Mouse (Mus musculus): ENCODE measurements around the gene Tmem26.
"Not testable (repeated sequence)": the region's sequence is repeated elsewhere in the genome, so short reads cannot be mapped to it uniquely, and the experiment has no call there.

Gene Tmem26

DNA sequence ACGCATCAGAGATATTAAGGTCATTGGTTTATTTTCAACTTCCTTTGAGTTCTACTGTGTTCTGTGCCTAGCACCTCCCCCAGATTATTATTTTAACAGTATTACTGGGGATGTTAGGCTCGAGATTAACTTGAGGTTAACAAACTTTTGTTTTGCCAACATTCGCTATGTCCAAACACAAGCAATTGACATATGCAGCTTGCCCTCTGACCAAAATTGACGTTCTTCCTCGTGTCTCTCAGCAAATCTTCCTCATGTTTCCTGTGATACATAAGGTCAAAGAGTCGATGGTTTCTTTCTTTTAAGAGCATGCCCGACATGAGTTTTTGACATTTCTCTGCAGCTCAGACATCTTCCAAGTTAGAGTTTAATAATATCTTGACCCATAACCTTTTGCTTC, 13.9 kb downstream of the Tmem26 start:
- POLR2A ChIA-PET: no interaction called here

DNA sequence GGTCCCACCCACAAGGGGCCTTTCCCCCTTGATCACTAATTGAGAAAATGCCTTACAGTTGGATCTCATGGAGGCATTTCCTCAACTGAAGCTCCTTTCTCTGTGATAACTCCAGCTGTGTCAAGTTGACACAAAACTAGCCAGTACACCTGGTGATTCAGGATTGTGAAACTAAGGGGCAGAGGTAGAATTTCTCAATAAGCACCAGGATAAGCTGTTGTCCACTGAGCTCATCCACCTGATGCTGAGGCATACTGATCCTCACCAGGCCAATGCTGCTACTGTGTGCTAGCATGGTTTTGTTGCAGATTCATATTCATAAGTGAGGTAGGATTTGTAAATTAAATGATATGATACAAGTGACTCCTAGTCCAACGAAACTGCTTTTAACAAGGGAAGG, 15.5 kb downstream of the Tmem26 start:
- CTCF ChIA-PET: not testable (repeated sequence)

More for the DNA sequence above, 13.9 kb downstream of the Tmem26 start:
- CTCF ChIA-PET: no interaction called here

DNA sequence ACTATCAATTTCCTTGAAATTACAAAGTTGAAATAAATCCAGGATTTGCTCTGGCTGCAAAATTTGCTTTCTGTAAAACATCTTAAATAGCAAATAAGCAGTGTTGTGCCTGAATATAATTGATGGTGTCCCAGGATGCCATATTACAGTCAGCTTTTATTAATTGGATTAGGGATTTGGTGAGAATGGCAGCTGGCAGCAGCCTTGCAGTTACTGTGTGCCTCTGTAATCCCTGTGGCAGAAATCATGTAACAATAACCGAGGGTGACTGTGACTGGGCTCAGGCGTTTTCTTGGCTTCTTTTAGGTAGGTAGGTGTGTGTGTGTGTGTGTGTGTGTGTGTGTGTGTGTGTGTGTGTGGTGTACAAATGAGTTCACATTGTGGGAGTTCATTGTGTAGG, 16.8 kb downstream of the Tmem26 start:
- ChIA-PET CTCF (interaction anchor here in 1 of 4 experiments (0.5 kb wide), 1 partner anchor 343 kb away, joined by 5 read pairs; no protein-coding TSS in a partner anchor), POLR2A (interaction anchor here in 1 of 4 experiments (1.0 kb wide), 1 partner anchor 19 kb away, joined by 3 read pairs; no protein-coding TSS in a partner anchor)

More for the DNA sequence above, 15.5 kb downstream of the Tmem26 start:
- POLR2A ChIA-PET: not testable (repeated sequence)

DNA sequence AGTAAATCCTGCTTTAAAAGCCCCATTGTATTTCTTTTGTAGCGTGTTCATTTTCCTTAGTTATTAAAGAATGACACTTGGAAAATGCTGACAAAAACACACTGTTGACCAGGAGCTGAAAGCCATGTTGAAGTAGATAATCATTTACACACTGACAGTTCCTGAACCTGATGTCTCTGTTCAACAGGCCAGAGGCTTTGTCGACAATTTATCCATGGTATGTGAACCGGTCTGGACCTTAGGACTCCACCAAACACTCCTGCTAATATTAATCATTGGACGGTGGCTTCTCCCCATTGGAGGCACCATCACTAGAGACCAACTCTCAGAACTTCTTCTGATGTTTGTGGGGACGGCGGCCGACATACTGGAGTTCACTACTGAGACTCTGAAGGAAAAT, 27.5 kb downstream of the Tmem26 start:
- POLR2A ChIA-PET: no interaction called here
- CTCF ChIA-PET: no interaction called here

DNA sequence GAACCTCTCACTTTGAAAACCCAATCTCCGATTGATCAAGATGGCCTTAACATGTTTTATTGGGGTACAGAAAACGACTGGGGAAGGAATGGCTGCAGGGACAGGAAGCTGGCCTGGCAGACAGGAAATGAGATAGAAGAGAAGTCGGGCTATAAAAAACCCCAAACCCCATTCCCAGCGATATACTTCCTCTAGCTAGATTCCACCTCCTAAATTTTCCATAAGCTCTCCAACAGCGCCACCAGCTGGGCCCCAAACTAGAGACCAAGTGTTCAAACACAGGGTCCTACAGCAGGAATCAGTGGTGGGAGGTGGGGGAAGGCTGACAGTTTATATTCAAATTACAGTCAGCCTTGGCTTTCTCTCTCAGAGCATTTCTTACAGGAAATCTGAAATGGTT, 35.8 kb downstream of the Tmem26 start:
- POLR2A ChIA-PET: interaction anchor here in 2 of 4 experiments (0.6 to 1.0 kb wide), 2 partner anchors 19 to 1472 kb away, joined by 3 read pairs; no protein-coding TSS in a partner anchor
- CTCF ChIA-PET: interaction anchor here (0.6 to 1.5 kb wide), 8 partner anchors 36 to 897 kb away, joined by 3 to 6 read pairs (median 4); partner anchors contain the start of gene Cabcoco1 (in 1 of the 4)

DNA sequence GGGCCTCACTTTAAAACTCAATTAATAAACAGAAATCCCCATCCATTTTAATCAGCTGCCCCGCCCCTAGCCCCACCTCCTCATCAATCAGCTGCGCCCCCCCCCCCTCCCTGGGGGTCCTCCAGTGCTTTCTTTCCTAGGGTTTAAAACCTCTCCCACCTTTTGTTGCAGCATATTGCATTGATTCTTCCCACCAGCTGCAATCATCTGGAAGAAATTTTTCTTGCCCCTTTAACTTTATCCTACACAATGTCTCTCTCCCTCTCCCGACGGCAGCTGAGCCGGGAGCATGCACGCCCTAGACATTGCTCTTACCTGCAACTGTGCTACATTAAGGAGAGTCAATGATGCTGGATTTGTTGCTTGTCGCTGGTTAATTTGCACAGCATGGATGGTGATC, 36.3 kb downstream of the Tmem26 start:
- POLR2A ChIA-PET: interaction anchor here in 2 of 4 experiments (0.6 to 1.0 kb wide), 2 partner anchors 20 to 1473 kb away, joined by 3 read pairs; no protein-coding TSS in a partner anchor

DNA sequence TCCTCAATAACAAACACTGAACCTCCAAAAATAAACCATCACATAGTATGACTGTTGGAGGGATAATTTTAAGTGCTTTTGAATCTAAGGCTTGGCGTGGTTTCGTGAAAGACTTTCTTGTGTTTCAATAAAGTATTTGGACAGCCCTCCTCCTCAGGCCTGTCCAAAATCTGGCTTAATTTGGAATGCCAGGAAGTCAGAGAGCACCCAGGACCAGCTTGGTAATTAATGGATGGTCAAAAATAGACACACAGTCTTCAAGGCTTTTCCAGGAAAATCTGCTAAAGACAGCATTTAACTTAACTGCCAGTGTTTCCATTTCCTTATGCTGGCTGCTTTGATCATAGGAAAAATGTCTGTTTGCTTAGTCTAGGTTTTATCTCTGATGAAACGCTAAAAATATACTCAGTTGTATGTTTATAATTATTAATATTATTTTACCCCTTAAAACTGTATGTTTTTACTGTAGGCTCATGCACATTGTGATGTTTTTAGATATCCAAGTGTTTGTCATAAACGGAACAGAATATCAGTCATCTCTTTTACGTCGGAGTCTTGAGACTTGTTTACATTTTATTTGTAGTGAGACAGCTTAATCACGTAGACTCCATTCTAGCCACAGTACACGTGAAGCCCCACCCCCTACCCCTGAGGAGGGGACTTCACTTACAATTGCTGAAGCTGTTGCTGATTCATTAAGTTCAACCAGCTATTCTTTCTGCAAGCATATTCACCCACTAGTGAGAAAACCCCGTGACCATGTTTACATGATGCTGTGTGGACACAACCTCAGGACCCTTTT, 57.8 kb downstream of the Tmem26 start:
- POLR2A ChIA-PET: no interaction called here
- CTCF ChIA-PET: no interaction called here

More for the DNA sequence above, 36.3 kb downstream of the Tmem26 start:
- CTCF ChIA-PET: interaction anchor here in 3 of 4 experiments (0.6 to 1.5 kb wide), 4 partner anchors 86 to 295 kb away, joined by 3 to 6 read pairs (median 4); partner anchors contain the start of gene Cabcoco1 (in 1 of the 3)

DNA sequence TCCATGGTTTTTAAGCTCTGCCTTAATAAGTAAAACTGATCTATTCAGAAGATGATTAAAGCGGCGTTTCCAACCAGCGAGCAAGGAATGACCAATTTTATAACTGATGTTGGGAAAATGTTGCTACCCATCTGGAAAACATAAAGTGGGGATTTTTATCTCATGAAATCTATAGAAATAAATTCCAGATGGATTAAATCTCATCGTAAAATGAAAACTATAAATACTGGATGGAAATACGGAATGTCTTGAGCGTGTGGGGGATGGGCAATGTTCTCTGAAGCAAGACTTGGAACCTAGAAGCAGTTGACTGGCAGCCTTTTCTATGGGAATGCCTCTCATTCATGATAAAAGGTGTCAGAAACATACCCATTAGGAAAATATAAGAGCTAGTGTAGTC, 59.3 kb downstream of the Tmem26 start:
- CTCF ChIA-PET: no interaction called here
- POLR2A ChIA-PET: no interaction called here

DNA sequence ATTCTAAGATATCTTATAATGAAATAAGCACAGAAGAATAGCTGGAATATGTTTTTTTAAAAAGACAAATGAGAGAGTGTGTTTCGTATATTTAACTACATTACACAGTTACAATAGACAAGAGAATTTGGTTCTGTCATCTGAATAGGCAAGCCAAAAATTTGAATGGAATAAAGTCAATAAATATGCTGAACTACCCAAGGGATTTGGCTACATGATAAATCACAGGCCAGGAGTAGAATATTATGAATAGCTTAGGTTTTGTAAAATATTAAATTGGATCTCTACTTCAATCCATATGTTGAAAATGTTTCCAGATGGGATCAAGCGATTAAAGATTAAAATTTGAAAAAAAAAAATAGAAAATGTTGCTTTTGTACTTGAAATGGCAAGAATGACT, 60.4 kb downstream of the Tmem26 start:
- POLR2A ChIA-PET: interaction anchor here in 1 of 4 experiments (1.9 kb wide), 1 partner anchor 10 kb away, joined by 6 read pairs; no protein-coding TSS in a partner anchor
- CTCF ChIA-PET: no interaction called here

DNA sequence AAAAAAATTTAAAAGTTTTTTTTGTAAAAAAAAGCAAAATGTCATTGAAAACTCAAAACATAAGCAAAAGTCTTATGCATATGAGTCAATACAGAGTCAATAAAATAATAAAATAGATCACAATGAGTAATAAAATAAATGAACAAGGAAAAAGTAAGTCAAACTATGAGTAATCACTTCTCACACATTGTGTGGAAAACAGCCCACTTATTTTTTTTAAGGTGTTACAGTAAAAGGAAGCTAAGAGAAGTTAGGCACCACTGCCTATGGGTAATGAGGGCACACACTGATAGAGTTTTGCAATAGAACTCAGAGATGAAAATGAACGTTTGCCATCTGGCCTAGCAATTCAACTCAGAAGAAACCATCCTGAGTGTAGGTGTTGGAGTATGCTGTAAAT, 61.0 kb downstream of the Tmem26 start:
- CTCF ChIA-PET: no interaction called here

DNA sequence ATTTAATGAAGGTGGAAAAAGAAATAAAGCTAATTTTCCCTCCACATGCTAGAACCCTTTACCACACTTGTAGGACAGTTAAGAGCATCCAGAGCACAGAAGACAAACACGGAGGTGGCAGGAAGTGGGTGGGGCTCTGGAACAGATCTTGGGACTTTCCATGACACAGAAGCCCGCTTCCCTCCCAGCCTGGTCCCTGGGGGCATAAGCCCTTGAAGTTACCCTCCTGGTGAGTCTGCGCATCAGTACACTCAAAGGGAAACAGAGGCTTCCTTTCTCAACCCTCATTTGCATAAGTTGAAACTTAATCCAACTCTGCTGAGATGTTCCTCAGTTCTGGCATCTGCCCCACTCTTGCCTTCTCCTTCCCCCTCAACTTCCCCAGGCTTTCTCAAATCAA, 72.0 kb downstream of the Tmem26 start:
- CTCF ChIA-PET: interaction anchor here in 2 of 4 experiments (0.7 to 1.0 kb wide), 2 partner anchors 15 to 210 kb away, joined by 3 read pairs; no protein-coding TSS in a partner anchor
- POLR2A ChIA-PET: interaction anchor here in 1 of 4 experiments (1.1 kb wide), 1 partner anchor 13 kb away, joined by 3 read pairs; no protein-coding TSS in a partner anchor

More for the DNA sequence above, 61.0 kb downstream of the Tmem26 start:
- POLR2A ChIA-PET: interaction anchor here in 1 of 4 experiments (1.9 kb wide), 1 partner anchor 11 kb away, joined by 6 read pairs; no protein-coding TSS in a partner anchor

DNA sequence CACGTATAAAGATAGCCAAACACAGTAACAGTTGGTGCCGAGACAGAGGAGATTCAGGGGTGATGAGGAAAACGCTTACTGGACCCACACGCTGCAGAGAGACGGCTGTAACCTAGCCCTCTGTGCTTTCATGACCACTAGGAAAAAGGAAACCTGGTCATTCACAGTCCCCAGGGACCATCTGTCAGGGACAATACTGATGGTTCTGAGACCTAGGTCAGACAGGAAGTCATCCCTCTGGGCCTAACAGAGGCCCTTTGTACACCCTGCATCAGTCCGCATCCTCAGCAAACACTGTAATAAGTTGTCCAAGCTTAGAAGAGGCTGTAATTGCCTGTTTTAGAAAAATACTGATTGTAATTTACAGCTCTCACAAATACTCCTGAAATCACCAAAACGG, 76.4 kb downstream of the Tmem26 start:
- ChIA-PET CTCF (no interaction called here), POLR2A (no interaction called here)

DNA sequence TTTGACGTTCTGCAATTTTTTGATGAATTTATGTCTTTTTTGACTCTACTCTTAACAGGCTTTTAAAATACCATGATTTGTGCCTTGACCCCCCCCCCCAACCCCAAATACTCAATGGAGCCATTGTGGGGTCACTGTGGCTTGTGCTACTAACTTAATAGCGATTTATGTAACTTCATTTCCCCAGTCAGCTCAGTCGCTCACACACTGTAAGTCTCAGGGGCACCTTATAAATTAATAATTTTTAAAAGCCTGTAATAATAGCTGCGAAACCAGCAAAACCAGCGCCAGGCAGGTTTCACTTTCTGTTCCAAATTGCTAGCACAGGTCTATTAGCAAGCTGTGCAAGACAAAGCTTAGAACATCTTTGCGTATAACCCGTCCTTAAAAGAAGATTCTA, 76.9 kb downstream of the Tmem26 start:
- ChIA-PET CTCF (interaction anchor here in 1 of 4 experiments (1.2 kb wide), 1 partner anchor 11 kb away, joined by 3 read pairs; no protein-coding TSS in a partner anchor), POLR2A (no interaction called here)

DNA sequence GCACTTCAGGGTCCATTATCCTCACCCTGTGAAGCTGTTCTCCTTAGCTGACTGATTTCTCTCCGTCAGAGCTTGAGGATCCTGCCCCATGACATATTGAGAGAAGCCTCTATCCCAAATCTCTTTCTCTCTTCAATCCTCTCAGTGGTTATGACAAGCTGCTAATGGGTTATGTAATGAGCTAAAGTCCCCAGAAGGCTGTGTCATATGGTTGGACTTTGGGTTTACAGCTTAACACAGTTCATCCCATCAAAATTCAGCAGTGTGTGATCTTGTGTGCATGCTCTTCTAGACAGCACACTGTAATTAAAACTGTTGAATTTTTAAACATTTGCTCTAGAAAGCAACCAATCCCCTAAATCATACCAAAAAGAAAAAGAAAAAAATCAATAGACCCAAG, 82.9 kb downstream of the Tmem26 start:
- ChIA-PET POLR2A (no interaction called here), CTCF (interaction anchor here in 1 of 4 experiments (0.6 kb wide), 1 partner anchor 171 kb away, joined by 3 read pairs; no protein-coding TSS in a partner anchor)

DNA sequence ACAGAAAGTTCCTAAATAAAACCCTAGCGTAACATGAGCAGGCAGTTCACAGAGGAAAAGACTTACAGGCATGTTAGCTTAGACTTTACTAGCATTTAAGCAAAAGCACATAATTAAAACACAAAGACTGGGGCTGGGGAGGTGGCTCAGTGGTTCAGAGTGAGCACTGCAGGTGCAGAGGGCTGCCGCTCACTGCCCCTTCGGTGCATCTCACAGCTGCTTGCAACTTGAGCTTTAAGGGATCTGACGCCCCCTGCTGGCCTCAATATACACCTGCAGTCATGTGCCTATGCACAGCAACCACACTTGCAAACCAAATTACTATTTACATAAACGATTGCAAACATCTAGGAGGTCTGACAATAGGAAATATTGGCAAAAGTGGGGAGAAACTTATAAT, 87.5 kb downstream of the Tmem26 start:
- CTCF ChIA-PET: interaction anchor here in 2 of 4 experiments (0.7 to 1.1 kb wide), 3 partner anchors 10 to 201 kb away, joined by 3 read pairs; no protein-coding TSS in a partner anchor
- POLR2A ChIA-PET: no interaction called here

DNA sequence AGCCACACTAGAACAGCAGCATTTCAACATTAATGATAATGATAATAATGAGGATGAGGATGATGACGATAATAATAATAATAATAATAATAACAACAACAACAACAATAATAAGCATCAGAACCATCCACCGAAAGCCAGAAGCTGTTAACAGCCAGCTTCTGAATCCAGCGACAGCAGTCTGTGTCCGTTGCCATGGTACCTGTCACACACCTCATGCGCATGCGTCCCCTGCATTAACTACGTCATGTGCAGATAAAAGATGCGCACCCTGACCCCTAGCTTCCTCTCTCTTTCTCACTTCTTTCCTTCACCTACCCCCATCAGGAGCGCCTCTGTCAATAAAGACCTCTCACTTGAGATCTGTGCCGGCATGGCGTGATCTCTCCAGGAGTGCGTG, 89.3 kb downstream of the Tmem26 start:
- CTCF ChIA-PET: interaction anchor here in 1 of 4 experiments (0.9 kb wide), 1 partner anchor 96 kb away, joined by 4 read pairs; no protein-coding TSS in a partner anchor
- POLR2A ChIA-PET: no interaction called here

DNA sequence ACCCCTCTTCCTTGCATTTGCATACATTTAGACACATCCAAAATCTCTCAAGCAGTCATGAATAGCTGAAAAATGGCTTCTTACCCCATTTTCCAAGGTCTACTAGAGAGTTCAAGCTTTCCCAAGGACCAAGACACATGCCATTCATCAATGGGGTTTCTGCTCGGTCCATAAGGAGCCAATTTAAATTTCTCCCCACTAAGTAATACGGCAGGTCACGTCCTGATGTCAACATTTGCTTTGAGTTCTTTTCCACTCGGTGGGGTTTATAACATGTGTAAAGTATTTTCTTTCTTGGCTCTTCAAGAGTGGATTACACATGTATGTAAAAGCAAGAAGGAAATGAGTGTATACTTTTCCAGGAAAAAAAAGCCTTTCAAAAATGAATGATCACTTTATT, 93.8 kb downstream of the Tmem26 start:
- ChIA-PET CTCF (no interaction called here), POLR2A (no interaction called here)

DNA sequence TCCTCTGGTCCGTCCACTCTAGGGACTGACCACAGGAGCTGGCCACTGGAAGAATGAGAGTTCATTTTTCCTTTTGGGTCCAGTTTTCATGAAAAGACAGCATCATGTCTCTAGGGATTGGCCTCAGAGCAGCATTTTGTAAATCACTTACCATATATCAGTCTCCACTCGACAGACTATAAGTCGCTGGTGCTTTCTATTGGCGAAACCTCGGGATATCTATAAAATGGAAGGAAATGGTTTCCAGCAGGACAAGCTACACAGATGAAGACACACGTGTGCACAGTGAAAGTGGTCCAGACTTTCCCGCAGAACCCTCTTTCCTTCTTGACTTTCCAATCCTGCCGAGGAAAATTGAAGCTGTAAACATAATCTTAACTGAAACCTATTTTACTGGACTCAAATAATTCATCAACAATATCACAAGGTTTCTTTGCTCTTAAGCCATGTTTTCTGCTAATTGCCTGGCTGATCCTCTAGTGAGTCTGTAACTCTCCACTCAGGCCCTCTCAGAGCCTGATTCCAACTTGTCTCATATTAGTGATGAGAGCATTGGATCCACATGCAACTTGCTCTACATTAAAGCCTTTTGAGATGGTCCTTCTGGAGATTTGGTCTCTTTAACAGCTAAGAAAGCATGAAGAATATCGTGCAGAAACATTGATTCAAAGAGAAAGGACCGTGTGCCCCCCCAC, 94.8 kb downstream of the Tmem26 start:
- ChIA-PET POLR2A (interaction anchor here in 1 of 4 experiments (0.6 kb wide), 1 partner anchor 430 kb away, joined by 3 read pairs; no protein-coding TSS in a partner anchor), CTCF (interaction anchor here in 1 of 4 experiments (0.6 kb wide), 1 partner anchor 287 kb away, joined by 3 read pairs; no protein-coding TSS in a partner anchor)

DNA sequence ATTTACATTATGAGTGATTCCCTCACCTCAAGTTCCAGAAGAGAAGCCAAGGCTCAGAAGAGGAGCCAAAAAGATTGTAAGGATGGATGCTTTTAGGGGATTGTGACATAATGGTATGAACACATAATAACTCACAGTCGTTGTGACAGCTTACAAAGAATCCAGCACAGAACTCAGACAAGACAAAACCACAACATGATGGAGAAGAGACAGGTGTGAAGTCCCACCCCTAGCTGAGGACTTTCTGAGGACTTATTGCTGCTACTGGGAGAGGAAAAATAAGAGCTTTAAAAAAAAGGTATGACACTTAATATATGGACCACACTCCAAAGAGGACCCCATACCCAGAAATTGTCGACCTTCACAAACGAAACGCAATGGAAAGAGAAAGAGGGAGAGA, 101.1 kb downstream of the Tmem26 start:
- POLR2A ChIA-PET: no interaction called here
- CTCF ChIA-PET: no interaction called here

Measured in embryonic stem cell, embryonic (primary cell).